Mouse (Mus musculus) liver, postnatal 0 days (tissue): ENCODE data around the gene Gls2.
"Not testable (repeated sequence)": the region's sequence is repeated elsewhere in the genome, so short reads cannot be mapped to it uniquely, and the experiment has no call there.

ENCODE experiments used
- CTCF ChIP-seq: sonication (generic); IDR thresholded peaks from 2 replicates; pipeline ENCODE4 v1.5.1; 2016; ENCODE audit warnings: antibody characterized with exemption, low read depth
- EP300 ChIP-seq: IDR thresholded peaks from 2 replicates; pipeline ENCODE4 v1.6.1; 2016; ENCODE audit warnings: antibody characterized with exemption, low read depth, mild to moderate bottlenecking

DNA sequence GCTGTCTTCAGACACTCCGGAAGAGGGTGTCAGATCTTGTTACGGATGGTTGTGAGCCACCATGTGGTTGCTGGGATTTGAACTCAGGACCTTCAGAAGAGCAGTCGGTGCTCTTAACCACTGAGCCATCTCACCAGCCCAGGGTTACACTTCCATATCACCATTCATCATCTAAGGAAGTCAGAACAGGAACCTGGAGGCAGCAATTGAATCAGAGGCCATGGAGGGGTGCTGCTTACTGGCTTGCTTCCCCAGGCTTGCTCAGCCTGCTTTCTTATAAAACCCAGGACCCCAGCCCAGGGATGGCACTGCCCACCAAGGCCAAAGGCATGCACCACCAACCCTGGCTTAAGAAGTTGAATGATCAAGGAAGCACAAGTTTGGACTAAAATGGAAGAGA is 28.5 kb upstream of the Gls2 start:
- not testable (repeated sequence) for TF ChIP-seq CTCF, EP300
